Mouse (Mus musculus) megakaryocyte, adult 5-6 weeks (primary cell): ENCODE results near the gene Srrm3. TPM values are rescaled to one million over a fixed set of nuclear protein-coding genes. Genes with fewer than 3 reads are reported as not detected.

Experiments used
- ATAC-seq: 2 replicates; pipeline ENCODE4 v1.8.0; 2016; ENCODE audit warnings: mild to moderate bottlenecking, inconsistent platforms; ENCODE audit not compliant: poor library complexity, severe bottlenecking
- total RNA-seq, 2 experiments: library from RNA; stranded (forward) in 1 of 2; stranded (reverse) in 1 of 2; fragments of 153-499, 151-499 nt in 1 of 2; fragments of 221-1000, 200-1000 nt in 1 of 2; gene quantifications; 2 replicates each; pipeline versions ENCODE4 v1.2.3 to v1.2.4; 2015 to 2017

Gene Srrm3
- total RNA-seq, 2 experiments from 2014 or later, result not detected

GRCm38 (mm10) chr5:135818491-135818890, 11.8 kb downstream of the Srrm3 start:
- ATAC-seq, result no peak

- no peak for ATAC-seq
These were observed 15.7 kb downstream of the Srrm3 start for GRCm38 (mm10) chr5:135822316-135822944.

GRCm38 (mm10) chr5:135824517-135824916, 17.8 kb downstream of the Srrm3 start:
- no peak for ATAC-seq

GRCm38 (mm10) chr5:135826225-135826624, 19.5 kb downstream of the Srrm3 start:
- ATAC-seq, result no peak

- ATAC-seq, result no peak
These were observed 22.7 kb downstream of the Srrm3 start for GRCm38 (mm10) chr5:135829381-135829780.

GRCm38 (mm10) chr5:135832729-135833128, 26.0 kb downstream of the Srrm3 start:
- no peak for ATAC-seq

- peak; percentile 98 for ATAC-seq
These were observed 28.2 kb downstream of the Srrm3 start for GRCm38 (mm10) chr5:135834769-135835491.

- ATAC-seq, result no peak; the same call in 1 of the 2 replicates
These were observed 28.8 kb downstream of the Srrm3 start for GRCm38 (mm10) chr5:135835492-135835858.

GRCm38 (mm10) chr5:135835981-135836380, 29.3 kb downstream of the Srrm3 start:
- ATAC-seq, result no peak

GRCm38 (mm10) chr5:135841651-135842050, 35.0 kb downstream of the Srrm3 start:
- ATAC-seq, result no peak

GRCm38 (mm10) chr5:135843418-135843817, 36.7 kb downstream of the Srrm3 start:
- no peak for ATAC-seq

GRCm38 (mm10) chr5:135845676-135846320, 39.1 kb downstream of the Srrm3 start:
- no peak for ATAC-seq

GRCm38 (mm10) chr5:135847460-135847859, 40.8 kb downstream of the Srrm3 start:
- no peak for ATAC-seq

GRCm38 (mm10) chr5:135847881-135848280, 41.2 kb downstream of the Srrm3 start:
- ATAC-seq, result no peak

GRCm38 (mm10) chr5:135851024-135851423, 44.3 kb downstream of the Srrm3 start:
- ATAC-seq, result no peak

GRCm38 (mm10) chr5:135851481-135851880, 44.8 kb downstream of the Srrm3 start:
- no peak for ATAC-seq

- ATAC-seq, result no peak
These were observed 45.7 kb downstream of the Srrm3 start for GRCm38 (mm10) chr5:135852421-135852820.

- ATAC-seq, result no peak
These were observed 47.0 kb downstream of the Srrm3 start for GRCm38 (mm10) chr5:135853731-135854130.

- ATAC-seq, result peak; percentile 62
These were observed 48.5 kb downstream of the Srrm3 start for GRCm38 (mm10) chr5:135855156-135855555.

GRCm38 (mm10) chr5:135866662-135867061, 60.0 kb downstream of the Srrm3 start:
- no peak for ATAC-seq

- ATAC-seq, result no peak
These were observed 61.2 kb downstream of the Srrm3 start for GRCm38 (mm10) chr5:135867637-135868593.
